In the genomic region with DNA sequence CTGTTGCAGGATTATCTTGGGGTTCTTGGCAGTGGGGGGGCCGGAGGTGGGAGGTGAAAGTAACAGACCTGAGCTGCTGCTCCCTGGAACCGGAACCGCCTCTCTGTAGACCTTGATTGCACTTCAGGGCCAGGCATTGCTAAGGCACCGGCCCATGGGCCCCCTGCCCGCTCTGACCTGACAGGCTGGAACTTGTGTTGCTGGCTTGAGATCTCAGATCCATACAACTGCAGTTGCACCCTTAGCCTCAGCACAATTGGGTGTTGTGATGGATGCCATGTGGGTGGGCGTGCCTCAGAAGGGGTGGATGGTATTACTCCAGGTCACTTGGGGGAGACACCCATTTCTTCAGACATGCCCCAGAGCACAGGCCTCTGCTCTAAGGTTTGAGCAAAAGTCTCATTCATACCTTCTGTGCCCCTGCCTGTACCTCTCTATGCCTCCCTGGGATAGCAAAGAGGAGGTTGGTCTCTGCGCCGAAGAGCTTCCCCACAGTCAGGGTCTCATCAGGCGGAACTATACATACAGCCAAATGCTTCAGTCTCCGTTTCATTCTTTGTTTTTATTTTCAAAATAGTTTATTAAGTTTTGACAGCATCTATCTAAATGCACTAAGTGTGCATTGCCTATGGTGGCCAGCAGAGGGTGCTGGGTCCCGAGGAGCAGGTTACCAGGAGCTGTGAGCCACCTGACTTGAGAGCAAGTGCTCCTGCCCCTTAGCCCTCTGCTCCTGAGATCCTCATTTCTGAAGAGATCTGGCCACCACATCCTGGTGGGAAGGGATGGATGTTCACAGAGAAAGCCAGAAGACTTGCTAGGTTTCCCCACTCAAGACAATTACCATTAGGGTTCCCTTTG, we compare ENCODE assay signal across 9 mouse cellular contexts. TPM values are rescaled to one million over a fixed set of nuclear protein-coding genes. Genes with fewer than 3 reads are reported as not detected.
DNase-seq lines count a peak whose midpoint lies in the region; ATAC-seq and TF ChIP-seq lines count a peak whose summit lies in the region.
"Had no signal": no experiment of that assay in that cellular context is flagged by ENCODE, and none has a peak within 500 bp of the region (broad histone marks: within the 10 kb centered on the region; RNA-seq: fewer than 3 reads in every experiment).

No protein-coding gene starts in this region.

- TF ChIP-seq CTCF in small intestine, adult 2 months (IDR thresholded peaks at IDR 0.05; ENCODE audit: extremely low read depth, insufficient read length, insufficient replicate concordance, low read depth, low read length) = peak; percentile 86; the same call in 1 of the 2 replicates

- WGBS in small intestine, adult 2 months = 55% methylated on average over 11 of the region's 11 CpGs

- peak; percentile 69 for ATAC-seq in erythroblast, adult 5-6 weeks (replicated peaks; ENCODE audit: low FRiP score, poor library complexity, severe bottlenecking)

- no peaks in the 10 kb centered on the region for H3K27me3 ChIP-seq in small intestine, adult 2 months (ENCODE audit: control insufficient read depth, insufficient read depth, low read length)

- peaks cover 42% of the 10 kb centered on the region for H3K36me3 ChIP-seq in small intestine, adult 2 months (ENCODE audit: control insufficient read depth, insufficient read depth, low read length)

- no peak overlapping the region for H3K27ac ChIP-seq in small intestine, adult 2 months (ENCODE audit: insufficient read depth, low read depth, low read length)

- H3K4me1 ChIP-seq in small intestine, adult 2 months (ENCODE audit: control insufficient read depth, insufficient read depth, insufficient read length, low read length) = peaks cover 3% of the 10 kb centered on the region; the same call in 1 of the 2 replicates

- DNase-seq in lung, adult 18-20 months = peak; percentile 69 to 72
- no peak for DNase-seq in lung, postnatal 25 days (ENCODE audit: low spot score)
- DNase-seq in adrenal gland, postnatal 14 days = peak; percentile 83
- peak; percentile 79 for DNase-seq in kidney, adult 18-20 months
- peak; percentile 78 for DNase-seq in lung, postnatal 14 days
- no peak for DNase-seq in frontal cortex, postnatal 14 days (ENCODE audit: low spot score in 2 of 2)

- TF ChIP-seq POLR2A in small intestine, adult 2 months (IDR thresholded peaks at IDR 0.05; ENCODE audit: low read depth, low read length) = no peak

- no peak overlapping the region for H3K4me3 ChIP-seq in small intestine, adult 2 months (ENCODE audit: low read depth, low read length)

RNA-seq across cellular contexts. Expression of gene H2-D1, which starts 8.1 kb away (rescaled TPM):
- total RNA-seq in adrenal gland, postnatal 14 days (2021) = 93.3 and 154 TPM in 2 replicates
- 117 and 224 TPM in 2 replicates for total RNA-seq in erythroblast, adult 5-6 weeks (2015; ENCODE audit: low replicate concordance)
- 217 and 402 TPM in 2 replicates for total RNA-seq in erythroblast, adult 5-6 weeks (2017; ENCODE audit: low replicate concordance)
- 776 and 1,546 TPM in 2 replicates for polyA plus RNA-seq in small intestine, adult 2 months (2012; rRNA removed)

RNA-seq across cellular contexts. Expression of gene Ddx39b, which starts 12.9 kb away (rescaled TPM):
- 200 and 232 TPM in 2 replicates for total RNA-seq in adrenal gland, postnatal 14 days (2021)
- total RNA-seq in erythroblast, adult 5-6 weeks (2015; ENCODE audit: low replicate concordance) = 65.7 and 80.5 TPM in 2 replicates
- 48.1 and 50.2 TPM in 2 replicates for total RNA-seq in erythroblast, adult 5-6 weeks (2017; ENCODE audit: low replicate concordance)
- 95.6 and 194 TPM in 2 replicates for polyA plus RNA-seq in small intestine, adult 2 months (2012; rRNA removed)

RNA-seq across cellular contexts. Expression of gene Nfkbil1, which starts 18.9 kb away (rescaled TPM):
- 15.3 and 17.7 TPM in 2 replicates for total RNA-seq in adrenal gland, postnatal 14 days (2021)
- 0.58 and 1.0 TPM in 2 replicates for total RNA-seq in erythroblast, adult 5-6 weeks (2015; ENCODE audit: low replicate concordance)
- total RNA-seq in erythroblast, adult 5-6 weeks (2017; ENCODE audit: low replicate concordance) = 2.2 TPM in 1 of 2 replicates, not detected in the other
- polyA plus RNA-seq in small intestine, adult 2 months (2012; rRNA removed) = 13.7 and 36.3 TPM in 2 replicates

RNA-seq across cellular contexts. Expression of gene Atp6v1g2, which starts 21.0 kb away (rescaled TPM):
- total RNA-seq in adrenal gland, postnatal 14 days (2021) = 7.0 and 8.2 TPM in 2 replicates
- total RNA-seq in erythroblast, adult 5-6 weeks (2015; ENCODE audit: low replicate concordance) = 1.0 and 2.7 TPM in 2 replicates
- total RNA-seq in erythroblast, adult 5-6 weeks (2017; ENCODE audit: low replicate concordance) = 3.8 TPM in 1 of 2 replicates, not detected in the other
- polyA plus RNA-seq in small intestine, adult 2 months (2012; rRNA removed) = 1.0 and 2.8 TPM in 2 replicates

RNA-seq across cellular contexts. Expression of gene Gm16181, which starts 33.8 kb away (rescaled TPM):
- total RNA-seq in adrenal gland, postnatal 14 days (2021) = 0.67 TPM in 1 of 2 replicates, not detected in the other
- not detected in 2 replicates for total RNA-seq in erythroblast, adult 5-6 weeks (2015; ENCODE audit: low replicate concordance)
- not detected in 2 replicates for total RNA-seq in erythroblast, adult 5-6 weeks (2017; ENCODE audit: low replicate concordance)
- 0.22 TPM in 1 of 2 replicates, not detected in the other for polyA plus RNA-seq in small intestine, adult 2 months (2012; rRNA removed)
- polyA plus RNA-seq: frontal cortex, adult 2 months had no signal

Comparison
In these comparisons a context has a peak if more than half of its experiments do, and no peak if none do; other contexts are left out.
1. DNase-seq: peak in lung, adult 18-20 months (2 of 2), adrenal gland, postnatal 14 days (single experiment), kidney, adult 18-20 months (single experiment) and lung, postnatal 14 days (single experiment); none in lung, postnatal 25 days (single experiment) and frontal cortex, postnatal 14 days (0 of 2).